Mouse (Mus musculus) stomach, embryonic 14.5 days (tissue): ENCODE data around the gene Acyp1. TPM values are rescaled to one million over a fixed set of nuclear protein-coding genes. Genes with fewer than 3 reads are reported as not detected.

ENCODE experiments used
- ATAC-seq: fragments of 200-750 bp; cut with Nextera tagmentation; 2 replicates; pipeline ENCODE4 v1.8.0; 2017; ENCODE audit warnings: low read depth, moderate TSS enrichment; ENCODE audit not compliant: insufficient number of reproducible peaks, insufficient read depth, low FRiP score
- H3K27ac ChIP-seq: fragments of 300-500 bp; sonication (generic); 2 replicates; pipeline ENCODE4 v1.5.1; 2014; ENCODE audit warnings: mild to moderate bottlenecking, low read length, moderate library complexity, mixed read lengths
- H3K27me3 ChIP-seq: fragments of 300-500 bp; sonication (generic); 2 replicates; pipeline ENCODE4 v1.6.1; 2014; ENCODE audit warnings: low read length, control low read depth, mixed read lengths; ENCODE audit not compliant: control insufficient read depth, insufficient read depth
- H3K36me3 ChIP-seq: fragments of 300-500 bp; sonication (generic); 2 replicates; pipeline ENCODE4 v1.6.1; 2014; ENCODE audit warnings: mild to moderate bottlenecking, control low read depth, low read length, moderate library complexity, mixed read lengths; ENCODE audit not compliant: control insufficient read depth, insufficient read depth
- H3K4me1 ChIP-seq: fragments of 300-500 bp; sonication (generic); 2 replicates; pipeline ENCODE4 v1.6.1; 2014; ENCODE audit warnings: low read length, control low read depth, mixed read lengths; ENCODE audit not compliant: control insufficient read depth, insufficient read depth
- H3K4me2 ChIP-seq: fragments of 300-500 bp; sonication (generic); replicated peaks from 2 replicates; pipeline ENCODE4 v1.6.1; 2014; ENCODE audit warnings: low read depth, low read length, control low read depth
- H3K4me3 ChIP-seq: fragments of 300-500 bp; sonication (generic); 2 replicates; pipeline ENCODE4 v1.5.1; 2014; ENCODE audit warnings: low read depth, low read length, control low read depth
- H3K9ac ChIP-seq: fragments of 300-500 bp; sonication (generic); replicated peaks from 2 replicates; pipeline ENCODE4 v1.6.1; 2014; ENCODE audit warnings: low read depth, mild to moderate bottlenecking, control low read depth, low read length, moderate library complexity, mixed read lengths
- H3K9me3 ChIP-seq: fragments of 300-500 bp; sonication (generic); 2 replicates; pipeline ENCODE4 v1.6.1; 2016; ENCODE audit warnings: low read depth, low read length, control low read depth; ENCODE audit not compliant: control insufficient read depth
- WGBS: fragments of 180-500 bp; shearing (Covaris S2); extraction: QIAGEN DNeasy Blood & Tissue Kit; methylation state at CpG from one replicate; pipeline ENCODE4 v1.1.7; 2014; 5-methylcytosine and 5-hydroxymethylcytosine counted together
- polyA plus RNA-seq: library from polyadenylated mRNA; unstranded; fragments of >200 nt; fragmentation: Nextera tagmentation; extraction: Ambion mirVana; gene quantifications from 2 replicates; pipeline ENCODE4 v1.2.1, GENCODE M21; 2014

Gene Acyp1
- 45.2 and 56.8 TPM in 2 replicates for polyA plus RNA-seq

DNA sequence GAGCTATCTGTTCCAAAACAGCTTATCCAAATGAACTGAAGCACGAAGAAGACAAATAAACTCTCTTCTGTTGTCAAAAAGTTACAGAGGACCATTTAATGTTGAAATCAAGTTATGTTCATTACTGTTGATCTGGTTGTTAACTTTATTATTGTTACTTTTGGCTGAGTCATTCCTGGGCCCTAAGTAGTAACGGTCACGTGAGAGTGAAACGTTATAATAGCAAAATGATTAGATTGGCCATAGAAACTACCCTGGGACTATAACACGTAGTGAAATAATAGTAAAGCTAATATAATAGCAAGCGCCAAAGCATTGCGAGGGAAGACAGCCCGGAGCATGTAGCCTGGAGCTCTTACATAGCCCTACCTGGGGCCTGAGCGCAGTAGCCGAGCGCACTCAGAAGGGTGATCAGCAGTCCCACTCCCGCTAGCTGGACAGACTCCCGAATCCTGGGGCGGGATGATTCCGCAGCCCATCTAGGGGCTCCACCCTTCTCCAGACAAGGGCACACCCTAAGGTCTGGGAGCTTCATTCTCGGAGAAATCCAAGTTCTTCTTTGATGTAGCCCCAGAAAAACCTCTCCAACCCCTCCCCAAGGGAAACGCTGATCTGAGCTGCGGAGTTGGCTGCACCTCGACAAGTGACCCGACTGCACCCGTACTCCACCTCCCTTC lies at the start of gene Acyp1:
Gene Acyp1, minus strand, starts transcription at position 630 of the 677 bp plus-strand sequence.
- Histone ChIP-seq H3K4me3 (peak within 1 kb of the TSS; percentile 41), H3K4me1 (peaks cover 10% of the 10 kb centered on the region; the same call in 1 of the 2 replicates), H3K4me2 (peak within 1 kb of the TSS; percentile 54), H3K27ac (peak within 1 kb of the TSS; percentile 84), H3K9ac (peak within 1 kb of the TSS; percentile 22; the same call in 1 of the 2 replicates), H3K27me3 (no peaks in the 10 kb centered on the region), H3K36me3 (no peaks in the 10 kb centered on the region), H3K9me3 (no peaks in the 10 kb centered on the region)
- ATAC-seq = 0 out of 2 replicates have a peak, but pooled peaks have one; percentile 53
- WGBS = 8% methylated on average over 21 of the region's 21 CpGs

- H3K9ac ChIP-seq = no peak overlapping the region
- H3K4me3 ChIP-seq = peak overlapping the region; percentile 99
- no peaks in the 10 kb centered on the region for H3K27me3 ChIP-seq
- H3K27ac ChIP-seq = no peak overlapping the region
- 81% methylated on average over 6 of the region's 6 CpGs for WGBS
- no peaks in the 10 kb centered on the region for H3K9me3 ChIP-seq
- H3K36me3 ChIP-seq = peaks cover 25% of the 10 kb centered on the region
- H3K4me2 ChIP-seq = peak overlapping the region; percentile 59
- no peak for ATAC-seq
- peaks cover 9% of the 10 kb centered on the region; the same call in 1 of the 2 replicates for H3K4me1 ChIP-seq
These were observed 49.5 kb upstream of the Acyp1 start for GRCm38 (mm10) chr12:85337567-85338311.

- H3K27me3 ChIP-seq = no peaks in the 10 kb centered on the region
- H3K4me1 ChIP-seq = no peaks in the 10 kb centered on the region
- no peak overlapping the region for H3K4me2 ChIP-seq
- no peak overlapping the region for H3K4me3 ChIP-seq
- no peak for ATAC-seq
- 92% methylated on average over 7 of the region's 7 CpGs for WGBS
- no peak overlapping the region for H3K27ac ChIP-seq
- H3K36me3 ChIP-seq = peaks cover 80% of the 10 kb centered on the region
- H3K9ac ChIP-seq = no peak overlapping the region
- H3K9me3 ChIP-seq = no peaks in the 10 kb centered on the region
These were observed 41.9 kb upstream of the Acyp1 start for GRCm38 (mm10) chr12:85330153-85330552.

GRCm38 (mm10) chr12:85308651-85309050 lies 20.4 kb upstream of the Acyp1 start:
- no peak overlapping the region for H3K9ac ChIP-seq
- ATAC-seq = no peak
- no peaks in the 10 kb centered on the region for H3K9me3 ChIP-seq
- 0 out of 2 replicates have a peak, but pooled peaks cover 5% of the 10 kb centered on the region for H3K4me1 ChIP-seq
- H3K36me3 ChIP-seq = peaks cover 91% of the 10 kb centered on the region
- H3K27me3 ChIP-seq = no peaks in the 10 kb centered on the region
- WGBS = 82% methylated on average over 3 of the region's 3 CpGs
- H3K4me3 ChIP-seq = no peak overlapping the region
- H3K27ac ChIP-seq = no peak overlapping the region
- H3K4me2 ChIP-seq = no peak overlapping the region

DNA sequence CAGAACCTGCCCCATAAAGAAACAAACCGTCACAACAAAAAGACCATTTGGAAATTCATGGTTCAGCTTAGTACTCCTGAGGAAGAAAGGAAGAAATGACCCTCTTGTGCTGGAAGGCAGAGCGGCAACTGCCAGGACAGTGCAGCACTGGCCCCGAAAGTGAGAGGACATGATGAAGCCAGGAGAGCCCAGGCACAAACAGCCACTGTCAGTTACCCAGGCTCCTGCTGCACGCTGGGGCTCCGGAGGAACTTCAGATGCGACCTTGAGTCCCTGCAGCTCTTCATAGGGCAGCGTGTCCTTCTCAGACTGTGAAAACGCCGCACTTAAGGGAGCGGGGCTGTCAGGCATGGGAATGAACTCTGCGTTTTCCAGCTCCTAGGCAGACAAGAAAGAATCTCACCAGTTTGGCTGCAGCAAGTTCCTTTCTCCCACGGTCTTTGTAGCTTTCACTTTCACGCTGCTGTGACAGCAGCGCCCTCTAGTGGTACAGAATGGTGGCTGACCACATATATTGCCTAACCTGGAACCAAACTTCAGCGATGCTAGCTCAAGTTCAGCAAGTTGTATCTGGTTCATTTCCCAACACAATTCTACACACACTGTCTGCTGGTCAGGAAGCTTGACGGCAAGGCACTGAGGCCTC lies 17.1 kb upstream of the Acyp1 start:
- no peak overlapping the region for H3K4me3 ChIP-seq
- no peaks in the 10 kb centered on the region for H3K27me3 ChIP-seq
- 0 out of 2 replicates have a peak, but pooled peaks cover 5% of the 10 kb centered on the region for H3K4me1 ChIP-seq
- no peak overlapping the region; the same call in 1 of the 2 replicates for H3K27ac ChIP-seq
- ATAC-seq = peak; percentile 60; the same call in 1 of the 2 replicates
- 44% methylated on average over 16 of the region's 16 CpGs for WGBS
- H3K4me2 ChIP-seq = no peak overlapping the region
- H3K9me3 ChIP-seq = no peaks in the 10 kb centered on the region
- H3K9ac ChIP-seq = no peak overlapping the region
- H3K36me3 ChIP-seq = peaks cover 87% of the 10 kb centered on the region

GRCm38 (mm10) chr12:85304725-85305124 lies 16.5 kb upstream of the Acyp1 start:
- Histone ChIP-seq H3K4me1 (0 out of 2 replicates have a peak, but pooled peaks cover 5% of the 10 kb centered on the region), H3K36me3 (peaks cover 82% of the 10 kb centered on the region), H3K9ac (no peak overlapping the region), H3K4me3 (no peak overlapping the region), H3K27me3 (no peaks in the 10 kb centered on the region), H3K4me2 (no peak overlapping the region), H3K9me3 (no peaks in the 10 kb centered on the region), H3K27ac (no peak overlapping the region)
- ATAC-seq = no peak
- WGBS = 72% methylated on average over 4 of the region's 4 CpGs

DNA sequence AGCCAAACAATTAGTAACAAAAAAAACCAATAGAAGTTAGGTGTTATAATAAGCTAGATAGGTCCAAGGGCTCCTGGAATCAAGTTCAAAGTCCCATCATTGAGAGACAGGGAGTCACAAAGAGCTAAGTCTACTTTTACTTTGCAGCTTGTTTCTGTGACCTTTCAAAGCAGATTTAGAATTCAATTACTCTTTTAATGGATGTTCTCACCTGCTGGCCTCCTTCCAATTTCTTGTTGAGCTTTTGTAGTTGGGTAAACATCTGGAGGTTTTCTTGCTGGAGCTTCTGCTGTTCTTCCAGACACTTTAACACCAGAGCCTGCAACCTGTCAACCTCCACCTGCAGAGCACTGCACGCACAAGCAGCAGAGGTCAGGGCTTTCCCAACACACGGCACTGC lies 15.0 kb upstream of the Acyp1 start:
- peaks cover 67% of the 10 kb centered on the region for H3K36me3 ChIP-seq
- no peak for ATAC-seq
- WGBS = 52% methylated on average over 2 of the region's 2 CpGs

DNA sequence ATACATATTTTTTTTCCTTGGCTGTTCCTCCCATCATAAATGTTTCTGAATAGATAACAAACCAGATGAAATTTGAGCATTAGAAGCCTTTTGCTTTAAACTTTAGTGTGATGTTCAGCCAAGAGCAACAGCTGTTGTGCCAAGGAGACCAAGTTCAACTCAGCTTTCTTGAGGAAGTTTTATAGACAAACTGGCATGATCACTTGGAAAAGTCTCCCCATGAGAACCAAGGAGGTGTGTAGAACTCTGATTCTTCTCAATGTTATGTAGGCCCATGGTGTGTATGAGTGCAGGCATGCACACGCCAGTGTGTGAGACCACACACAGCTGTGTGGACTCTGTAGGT lies 10.6 kb upstream of the Acyp1 start:
- Histone ChIP-seq H3K4me1 (peaks cover 9% of the 10 kb centered on the region; the same call in 1 of the 2 replicates), H3K27ac (no peak overlapping the region; the same call in 1 of the 2 replicates), H3K4me3 (no peak overlapping the region), H3K9ac (no peak overlapping the region), H3K27me3 (no peaks in the 10 kb centered on the region), H3K9me3 (0 out of 2 replicates have a peak, but pooled peaks cover 2% of the 10 kb centered on the region), H3K4me2 (no peak overlapping the region), H3K36me3 (peaks cover 28% of the 10 kb centered on the region)
- WGBS = 81% methylated on average over 1 of the region's 1 CpGs
- no peak for ATAC-seq

More for the DNA sequence above, 15.0 kb upstream of the Acyp1 start:
- Histone ChIP-seq H3K27me3 (no peaks in the 10 kb centered on the region), H3K9ac (no peak overlapping the region), H3K27ac (no peak overlapping the region), H3K9me3 (no peaks in the 10 kb centered on the region), H3K4me3 (no peak overlapping the region), H3K4me2 (no peak overlapping the region), H3K4me1 (0 out of 2 replicates have a peak, but pooled peaks cover 7% of the 10 kb centered on the region)
